Mouse (Mus musculus) CH12.LX (cell line): ENCODE results near the gene Rgs14.

ENCODE experiments used
- BHLHE40 ChIP-seq: IDR thresholded peaks from 2 replicates; pipeline ENCODE4 v1.6.1; 2011; ENCODE audit warnings: mild to moderate bottlenecking, low read depth, low read length, improper control_type of control experiment
- CTCF ChIP-seq, 2 experiments: IDR thresholded peaks in 1 of 2; conservative IDR thresholded peaks in 1 of 2; 2 replicates each; pipeline ENCODE4 v1.5.1; 2011 to 2012; ENCODE audit warnings: low read depth in 2 of 2, low read length in 2 of 2, improper control_type of control experiment in 1 of 2, inconsistent platforms in 1 of 2, mild to moderate bottlenecking in 1 of 2, moderate library complexity in 1 of 2
- EP300 ChIP-seq: IDR thresholded peaks from 2 replicates; pipeline ENCODE4 v1.6.1; 2011; ENCODE audit warnings: low read length, improper control_type of control experiment
- ETS1 ChIP-seq: conservative IDR thresholded peaks from 2 replicates; pipeline ENCODE4 v1.6.1; 2012; ENCODE audit warnings: low read depth, mild to moderate bottlenecking, inconsistent platforms, low read length, improper control_type of control experiment, moderate library complexity
- JUND ChIP-seq: conservative IDR thresholded peaks from 2 replicates; pipeline ENCODE4 v1.6.1; 2011; ENCODE audit warnings: low read depth, low read length, improper control_type of control experiment
- KAT2A ChIP-seq: IDR thresholded peaks from 2 replicates; pipeline ENCODE4 v1.6.1; 2012; ENCODE audit warnings: low read length, improper control_type of control experiment, inconsistent platforms; ENCODE audit not compliant: insufficient replicate concordance
- ZC3H11A ChIP-seq: IDR thresholded peaks from 2 replicates; pipeline ENCODE4 v1.6.1; 2012; ENCODE audit warnings: low read depth, mild to moderate bottlenecking, inconsistent platforms, low read length, improper control_type of control experiment

GRCm38 (mm10) chr13:55361145-55361544 lies 8.4 kb upstream of the Rgs14 start:
- TF ChIP-seq BHLHE40 (no peak), KAT2A (no peak), JUND (no peak), EP300 (no peak), CTCF (conservative IDR thresholded peaks at IDR 0.05 in 1 of 2, IDR thresholded peaks at IDR 0.05 in 1 of 2; ENCODE audit: low read depth in 2 of 2, low read length in 2 of 2) (no peak), ZC3H11A (no peak), ETS1 (no peak)
